Mouse (Mus musculus) adipose tissue, adult 10 weeks (tissue): ENCODE data around the gene Gm17364. TPM values are rescaled to one million over a fixed set of nuclear protein-coding genes. Genes with fewer than 3 reads are reported as not detected.

ENCODE experiments used
- polyA plus RNA-seq: library from polyadenylated mRNA; stranded (reverse); fragments of 350-450 nt; fragmentation: Illumina TruSeq; extraction: RNeasy Lipid Tissue Mini Kit (QIAGEN cat#74804); gene quantifications from one replicate; pipeline ENCODE4 v1.2.3, GENCODE M21; 2014; ENCODE audit warnings: low read depth, low replicate concordance

Gene Gm17364
- polyA plus RNA-seq, result not detected

DNA sequence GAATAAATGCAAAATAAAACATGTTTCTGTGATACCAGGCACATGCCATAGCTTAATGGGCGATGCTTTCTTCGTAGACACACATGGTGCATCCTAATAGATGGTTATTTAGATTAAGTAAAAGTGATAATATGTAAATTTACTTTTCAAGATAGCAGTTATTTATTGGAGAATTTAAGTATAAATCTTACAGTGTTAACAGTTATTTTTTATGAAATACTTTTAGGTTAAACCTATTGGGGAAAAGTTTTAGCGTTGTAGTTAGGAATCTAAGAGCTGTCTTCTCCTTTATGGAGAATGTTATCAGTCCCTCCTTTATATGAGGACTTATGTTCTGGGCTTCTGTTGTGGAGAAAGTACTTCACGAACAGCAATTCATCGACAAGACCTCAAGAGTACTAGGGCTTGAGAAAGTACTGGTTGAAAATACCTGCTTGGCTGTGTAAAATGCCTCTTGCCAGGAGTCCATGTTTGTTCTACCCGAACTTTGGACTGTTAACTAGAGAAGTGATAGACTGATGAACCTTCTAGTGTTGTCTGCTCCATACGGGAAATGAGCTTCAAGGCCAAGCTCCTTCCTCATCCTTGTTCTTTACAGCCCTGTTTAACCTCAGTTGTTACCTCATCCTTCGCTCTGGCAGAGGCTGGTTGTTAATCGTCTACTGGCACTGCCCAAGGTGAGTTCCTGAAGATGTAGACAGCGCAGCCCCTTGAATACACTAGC lies at the start of gene Gm17364:
Gene Gm17364, minus strand, starts transcription at position 51 of the 724 bp plus-strand sequence.

DNA sequence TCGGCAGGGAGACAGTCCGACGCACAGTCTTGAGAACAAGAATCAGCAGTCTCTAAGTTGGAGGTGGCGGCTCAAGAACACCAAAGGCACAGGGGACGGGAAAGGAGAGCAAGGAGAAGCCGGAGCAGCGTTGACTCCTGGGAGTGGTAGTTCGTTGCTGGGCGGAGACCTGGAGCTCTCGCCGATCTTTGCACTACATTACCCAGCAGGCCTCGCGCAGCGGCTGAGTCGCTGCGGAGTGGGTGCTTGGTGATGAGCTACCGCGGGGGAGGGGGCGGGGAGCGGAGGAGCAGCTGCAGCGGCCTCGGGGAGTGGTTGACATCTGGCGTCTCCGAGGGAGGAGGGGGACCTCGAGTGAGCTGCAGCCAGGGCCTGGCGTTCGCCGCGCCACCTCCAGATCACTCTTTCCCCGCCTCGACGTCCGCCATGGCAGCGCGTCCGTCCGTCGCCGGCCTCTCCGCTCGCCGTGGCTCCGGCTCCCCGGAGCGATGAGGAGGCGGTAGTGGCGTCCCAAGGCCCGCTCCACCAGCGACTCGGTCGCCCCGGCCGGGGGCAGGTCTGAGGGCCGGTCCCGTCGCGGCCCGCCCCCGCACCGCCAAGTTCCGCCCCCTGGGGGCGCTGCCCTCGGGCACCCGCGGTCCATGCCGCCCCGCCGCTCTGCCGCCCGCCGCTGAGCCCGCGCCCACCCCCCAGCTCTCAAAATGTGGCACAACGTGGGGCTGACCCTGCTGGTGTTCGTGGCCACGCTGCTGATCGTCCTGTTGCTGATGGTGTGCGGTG lies 24.0 kb downstream of the Gm17364 start, which contains the start of gene Smim13:
Gene Smim13, plus strand, starts transcription at position 307 of the 780 bp plus-strand sequence.

Other genes with a start within 250 kb of the Gm17364 start
- 2.4 TPM for gene Mak, start 194.3 kb downstream of the Gm17364 start, polyA plus RNA-seq
- gene Gcm2, start 162.9 kb downstream of the Gm17364 start, polyA plus RNA-seq, result not detected
- not detected for gene Sycp2l, start 159.7 kb downstream of the Gm17364 start, polyA plus RNA-seq
- 26.1 TPM for gene Elovl2, start 53.6 kb downstream of the Gm17364 start, polyA plus RNA-seq
- 7.3 TPM for gene Smim13, start 24.1 kb downstream of the Gm17364 start, polyA plus RNA-seq
- gene Nedd9, start 213.4 kb upstream of the Gm17364 start, polyA plus RNA-seq, result 27.6 TPM